Mouse (Mus musculus): Measurements from ENCODE around the gene Csf2rb. TPM values are rescaled to one million over a fixed set of nuclear protein-coding genes. Genes with fewer than 3 reads are reported as not detected.

Gene Csf2rb
- polyA plus RNA-seq, 1 experiment from 2014 or later, result 1.8 TPM

DNA sequence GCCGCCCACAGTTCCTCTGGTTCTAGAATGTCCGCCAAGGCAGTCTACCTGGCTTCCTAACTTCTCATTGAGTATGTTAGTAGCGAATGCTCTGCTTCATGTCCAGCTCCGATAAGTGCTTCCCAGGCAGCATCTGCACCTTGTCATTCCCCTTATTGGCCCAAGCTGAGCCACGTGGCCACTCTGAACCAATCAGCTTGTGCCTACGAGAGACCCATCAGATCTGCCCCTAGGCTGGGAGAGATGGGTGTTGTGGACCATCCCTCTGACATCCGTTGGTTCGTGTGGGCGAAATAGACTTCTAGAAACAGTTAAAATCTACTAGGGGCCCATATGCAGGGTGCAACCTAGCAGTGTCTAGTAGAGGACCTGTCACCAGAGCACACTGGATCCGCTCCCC lies 52.3 kb downstream of the Csf2rb start:
- DNase-seq (ENCODE audit: low spot score), result no peak
- Histone ChIP-seq H3K4me1 (ENCODE audit: control insufficient read depth, insufficient read depth, low read length) (no peaks in the 10 kb centered on the region), H3K27ac (ENCODE audit: low read depth, low read length) (no peak overlapping the region), H3K9me3 (ENCODE audit: control insufficient read depth, low read length) (no peaks in the 10 kb centered on the region), H3K4me2 (ENCODE audit: low read depth) (no peak overlapping the region), H3K27me3 (ENCODE audit: control insufficient read depth, insufficient read depth, low read length) (no peaks in the 10 kb centered on the region), H3K9ac (ENCODE audit: low read length) (no peak overlapping the region), H3K4me3 (ENCODE audit: low read depth, low read length) (no peak overlapping the region), H3K36me3 (ENCODE audit: control insufficient read depth, insufficient read depth, low read length) (no peaks in the 10 kb centered on the region)
- ATAC-seq (ENCODE audit: insufficient read depth, low FRiP score, low TSS enrichment), result no peak
- 87% methylated on average over 10 of the region's 10 CpGs for WGBS

DNA sequence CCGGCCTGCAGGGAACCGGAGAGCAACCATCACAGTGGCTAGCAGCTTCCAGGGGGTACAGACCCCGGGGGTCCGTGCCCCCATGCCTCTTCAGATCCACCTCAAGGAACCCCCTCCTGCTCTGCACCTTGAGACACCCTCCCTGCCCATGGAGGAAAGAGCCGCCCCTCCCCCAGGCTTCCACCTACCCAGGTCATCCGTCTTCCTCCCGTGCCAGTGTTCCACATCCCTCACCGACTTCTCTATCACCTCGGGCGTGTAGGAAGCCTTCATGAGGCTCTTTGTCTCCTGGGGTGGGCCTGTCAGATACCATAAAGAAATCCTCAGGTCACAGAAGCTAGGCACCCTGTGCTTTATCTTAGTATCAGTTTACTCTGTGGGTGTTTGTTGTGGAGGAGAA lies 53.0 kb downstream of the Csf2rb start:
- no peak overlapping the region for H3K4me2 ChIP-seq (ENCODE audit: low read depth)
- WGBS, result 84% methylated on average over 10 of the region's 10 CpGs
- H3K9me3 ChIP-seq (ENCODE audit: control insufficient read depth, low read length), result no peaks in the 10 kb centered on the region
- no peaks in the 10 kb centered on the region for H3K27me3 ChIP-seq (ENCODE audit: control insufficient read depth, insufficient read depth, low read length)
- H3K4me1 ChIP-seq (ENCODE audit: control insufficient read depth, insufficient read depth, low read length), result no peaks in the 10 kb centered on the region
- DNase-seq (ENCODE audit: low spot score), result no peak
- H3K4me3 ChIP-seq (ENCODE audit: low read depth, low read length), result no peak overlapping the region
- H3K9ac ChIP-seq (ENCODE audit: low read length), result no peak overlapping the region
- H3K36me3 ChIP-seq (ENCODE audit: control insufficient read depth, insufficient read depth, low read length), result no peaks in the 10 kb centered on the region
- ATAC-seq (ENCODE audit: insufficient read depth, low FRiP score, low TSS enrichment), result no peak
- no peak overlapping the region for H3K27ac ChIP-seq (ENCODE audit: low read depth, low read length)

DNA sequence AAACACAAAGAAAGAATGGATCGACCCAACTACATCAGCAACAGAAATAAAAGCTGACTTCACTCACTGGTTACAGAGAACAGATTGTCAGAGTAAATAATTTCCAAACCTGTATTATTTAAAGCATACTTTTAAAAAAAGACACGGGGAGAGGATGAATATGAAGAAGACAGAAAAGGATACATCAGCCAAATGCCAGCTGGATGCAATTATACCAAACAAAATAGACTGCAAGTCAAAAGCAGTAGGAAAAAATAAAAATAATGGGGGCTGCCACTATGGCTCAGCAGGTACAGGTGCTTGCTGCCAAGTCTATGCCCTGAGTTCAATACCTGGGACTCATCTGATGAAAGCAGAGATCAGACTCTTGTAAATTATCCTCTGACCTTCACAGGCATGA lies 54.7 kb downstream of the Csf2rb start:
- ATAC-seq (ENCODE audit: insufficient read depth, low FRiP score, low TSS enrichment) (no peak), DNase-seq (ENCODE audit: low spot score) (no peak)
- no peak overlapping the region for H3K4me2 ChIP-seq (ENCODE audit: low read depth)
- H3K9ac ChIP-seq (ENCODE audit: low read length), result no peak overlapping the region
- H3K36me3 ChIP-seq (ENCODE audit: control insufficient read depth, insufficient read depth, low read length), result no peaks in the 10 kb centered on the region
- WGBS, result 86% methylated on average over 2 of the region's 2 CpGs
- no peaks in the 10 kb centered on the region for H3K9me3 ChIP-seq (ENCODE audit: control insufficient read depth, low read length)
- H3K4me1 ChIP-seq (ENCODE audit: control insufficient read depth, insufficient read depth, low read length), result no peaks in the 10 kb centered on the region
- no peaks in the 10 kb centered on the region for H3K27me3 ChIP-seq (ENCODE audit: control insufficient read depth, insufficient read depth, low read length)
- no peak overlapping the region for H3K4me3 ChIP-seq (ENCODE audit: low read depth, low read length)
- H3K27ac ChIP-seq (ENCODE audit: low read depth, low read length), result no peak overlapping the region

DNA sequence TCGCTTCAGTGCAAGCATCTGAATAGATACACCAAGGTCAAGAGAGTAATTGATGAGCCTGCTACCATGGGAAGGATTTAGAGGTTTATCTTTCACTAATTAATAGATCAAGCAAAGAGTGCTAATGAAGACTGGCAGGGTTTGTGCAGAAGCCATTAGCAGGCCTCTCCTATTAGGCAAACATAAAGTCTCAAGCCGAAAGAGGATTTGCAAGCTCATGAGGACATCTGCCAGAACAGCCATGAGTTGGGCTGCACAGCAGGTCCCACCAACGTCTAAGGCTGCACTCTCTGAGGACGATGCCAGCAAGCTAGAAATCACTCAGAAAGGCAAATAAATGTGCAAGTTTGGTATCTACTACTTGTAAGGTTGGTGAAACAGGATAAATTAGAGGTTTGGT lies 55.2 kb downstream of the Csf2rb start:
- Histone ChIP-seq H3K27me3 (ENCODE audit: control insufficient read depth, insufficient read depth, low read length) (no peaks in the 10 kb centered on the region), H3K9me3 (ENCODE audit: control insufficient read depth, low read length) (no peaks in the 10 kb centered on the region), H3K4me1 (ENCODE audit: control insufficient read depth, insufficient read depth, low read length) (no peaks in the 10 kb centered on the region), H3K4me2 (ENCODE audit: low read depth) (no peak overlapping the region), H3K36me3 (ENCODE audit: control insufficient read depth, insufficient read depth, low read length) (no peaks in the 10 kb centered on the region), H3K9ac (ENCODE audit: low read length) (no peak overlapping the region), H3K4me3 (ENCODE audit: low read depth, low read length) (no peak overlapping the region), H3K27ac (ENCODE audit: low read depth, low read length) (no peak overlapping the region)
- DNase-seq (ENCODE audit: low spot score), result no peak
- 83% methylated on average over 4 of the region's 4 CpGs for WGBS
- no peak for ATAC-seq (ENCODE audit: insufficient read depth, low FRiP score, low TSS enrichment)

DNA sequence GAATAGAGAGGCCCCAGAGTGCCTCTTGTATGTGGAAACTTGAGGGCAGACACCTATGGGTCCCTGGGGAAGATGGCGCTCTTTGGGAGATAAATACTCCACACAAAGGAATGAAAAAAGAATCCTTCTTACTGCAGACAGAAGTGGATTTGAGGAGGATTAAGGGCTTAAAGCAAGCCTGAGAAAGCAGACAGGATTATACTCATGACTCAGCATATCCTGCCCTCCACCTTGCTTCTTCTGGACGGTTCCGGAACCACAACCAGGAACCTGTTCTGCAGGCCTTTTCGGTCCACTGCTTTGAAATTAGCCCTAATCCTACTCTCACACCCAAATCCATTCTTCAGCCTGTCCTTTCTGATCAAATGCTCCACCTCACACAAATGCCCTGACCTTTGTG lies 56.6 kb downstream of the Csf2rb start:
- no peaks in the 10 kb centered on the region for H3K36me3 ChIP-seq (ENCODE audit: control insufficient read depth, insufficient read depth, low read length)
- H3K4me2 ChIP-seq (ENCODE audit: low read depth), result no peak overlapping the region
- no peaks in the 10 kb centered on the region for H3K4me1 ChIP-seq (ENCODE audit: control insufficient read depth, insufficient read depth, low read length)
- no peak overlapping the region for H3K4me3 ChIP-seq (ENCODE audit: low read depth, low read length)
- WGBS, result 96% methylated on average over 4 of the region's 4 CpGs
- H3K9me3 ChIP-seq (ENCODE audit: control insufficient read depth, low read length), result no peaks in the 10 kb centered on the region
- ATAC-seq (ENCODE audit: insufficient read depth, low FRiP score, low TSS enrichment), result no peak
- H3K9ac ChIP-seq (ENCODE audit: low read length), result no peak overlapping the region
- H3K27me3 ChIP-seq (ENCODE audit: control insufficient read depth, insufficient read depth, low read length), result no peaks in the 10 kb centered on the region
- H3K27ac ChIP-seq (ENCODE audit: low read depth, low read length), result no peak overlapping the region
- DNase-seq (ENCODE audit: low spot score), result no peak

DNA sequence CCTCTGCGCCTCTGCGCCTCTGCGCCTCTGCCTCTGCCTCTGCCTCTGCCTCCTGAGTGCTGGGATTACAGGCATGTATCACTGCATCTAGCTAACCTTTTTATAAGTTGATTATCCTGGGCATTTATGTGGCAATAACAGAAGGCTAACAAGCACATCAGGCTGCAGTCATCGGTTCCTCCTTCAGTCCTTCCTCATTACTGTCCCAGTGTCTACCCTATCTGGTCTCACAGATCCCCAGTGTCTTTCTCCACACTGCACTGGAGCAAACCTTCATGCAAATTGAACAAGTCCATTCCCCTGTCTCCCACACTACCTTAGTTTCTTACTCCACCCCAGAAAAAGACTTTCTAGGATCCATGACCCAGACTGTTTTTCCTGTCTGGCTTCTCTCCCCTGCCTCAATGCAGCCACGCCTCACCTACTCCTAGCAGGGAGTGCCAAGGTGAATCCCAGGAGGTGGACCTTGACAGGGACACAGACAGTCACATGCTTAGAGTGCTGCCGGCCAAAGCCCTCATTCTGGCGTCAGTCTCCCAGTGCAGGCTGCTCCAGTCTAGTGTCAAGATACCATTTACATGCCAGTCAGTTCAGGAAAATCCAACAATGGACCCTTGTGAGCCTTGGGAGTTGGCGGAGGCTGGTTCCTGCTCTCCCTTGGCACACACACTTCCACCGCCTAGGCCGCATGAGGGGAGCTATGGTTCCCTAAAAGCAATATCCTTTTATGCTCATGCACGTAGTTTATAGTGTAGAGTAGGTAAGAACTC lies 58.1 kb downstream of the Csf2rb start:
- Histone ChIP-seq H3K4me2 (ENCODE audit: low read depth) (no peak overlapping the region), H3K4me1 (ENCODE audit: control insufficient read depth, insufficient read depth, low read length) (no peaks in the 10 kb centered on the region), H3K4me3 (ENCODE audit: low read depth, low read length) (no peak overlapping the region), H3K9me3 (ENCODE audit: control insufficient read depth, low read length) (no peaks in the 10 kb centered on the region), H3K27ac (ENCODE audit: low read depth, low read length) (no peak overlapping the region), H3K9ac (ENCODE audit: low read length) (no peak overlapping the region), H3K27me3 (ENCODE audit: control insufficient read depth, insufficient read depth, low read length) (no peaks in the 10 kb centered on the region), H3K36me3 (ENCODE audit: control insufficient read depth, insufficient read depth, low read length) (no peaks in the 10 kb centered on the region)
- DNase-seq (ENCODE audit: low spot score) (no peak), ATAC-seq (ENCODE audit: insufficient read depth, low FRiP score, low TSS enrichment) (no peak)
- WGBS, result 88% methylated on average over 11 of the region's 11 CpGs

DNA sequence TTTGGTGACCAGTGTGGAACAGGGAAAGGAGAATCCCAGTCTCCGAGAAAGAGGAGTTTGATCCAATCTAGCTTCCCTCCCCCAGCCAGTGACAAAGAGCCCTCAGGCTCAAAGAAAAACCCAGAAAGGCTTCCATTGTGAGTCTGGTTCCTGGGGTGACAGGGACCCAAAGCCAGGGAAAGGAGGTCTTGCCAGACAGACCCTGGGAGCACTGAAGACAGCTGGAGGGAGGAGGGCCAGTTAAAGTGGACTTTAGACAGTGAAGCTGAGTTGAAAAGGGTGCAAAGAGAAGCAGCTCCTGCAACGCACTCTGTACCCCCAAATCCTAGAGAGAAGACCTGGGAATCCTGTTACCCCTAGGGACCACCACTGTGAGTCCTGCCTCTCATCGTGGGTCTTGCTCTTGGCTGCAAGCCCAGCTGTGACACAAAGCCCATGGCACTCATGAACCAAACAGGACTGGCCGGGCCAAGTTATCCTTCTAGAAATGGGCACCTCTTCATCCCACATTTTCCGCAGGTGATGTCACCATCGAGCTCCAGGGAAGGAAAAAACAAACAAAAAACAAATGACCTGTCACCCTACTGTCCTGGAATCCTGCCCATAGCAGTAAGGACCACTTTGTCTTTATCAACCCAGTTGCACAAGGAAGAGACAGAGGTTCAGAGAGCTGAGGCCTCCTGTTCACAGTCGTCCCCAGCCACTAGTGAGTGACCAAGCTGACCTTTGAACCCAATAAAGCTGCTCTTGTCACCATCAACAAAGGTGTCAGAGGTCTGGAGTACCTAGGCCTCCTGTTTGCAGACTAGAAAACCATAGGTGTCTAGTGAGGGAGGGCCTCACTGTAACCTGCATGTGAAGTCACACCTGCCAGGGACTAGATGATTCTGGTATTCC lies 58.9 kb downstream of the Csf2rb start:
- Histone ChIP-seq H3K36me3 (ENCODE audit: control insufficient read depth, insufficient read depth, low read length) (no peaks in the 10 kb centered on the region), H3K4me1 (ENCODE audit: control insufficient read depth, insufficient read depth, low read length) (no peaks in the 10 kb centered on the region), H3K4me3 (ENCODE audit: low read depth, low read length) (no peak overlapping the region), H3K9ac (ENCODE audit: low read length) (no peak overlapping the region), H3K4me2 (ENCODE audit: low read depth) (no peak overlapping the region), H3K27ac (ENCODE audit: low read depth, low read length) (no peak overlapping the region), H3K27me3 (ENCODE audit: control insufficient read depth, insufficient read depth, low read length) (no peaks in the 10 kb centered on the region), H3K9me3 (ENCODE audit: control insufficient read depth, low read length) (no peaks in the 10 kb centered on the region)
- 74% methylated on average over 7 of the region's 7 CpGs for WGBS
- no peak for ATAC-seq (ENCODE audit: insufficient read depth, low FRiP score, low TSS enrichment)
- no peak for DNase-seq (ENCODE audit: low spot score)

DNA sequence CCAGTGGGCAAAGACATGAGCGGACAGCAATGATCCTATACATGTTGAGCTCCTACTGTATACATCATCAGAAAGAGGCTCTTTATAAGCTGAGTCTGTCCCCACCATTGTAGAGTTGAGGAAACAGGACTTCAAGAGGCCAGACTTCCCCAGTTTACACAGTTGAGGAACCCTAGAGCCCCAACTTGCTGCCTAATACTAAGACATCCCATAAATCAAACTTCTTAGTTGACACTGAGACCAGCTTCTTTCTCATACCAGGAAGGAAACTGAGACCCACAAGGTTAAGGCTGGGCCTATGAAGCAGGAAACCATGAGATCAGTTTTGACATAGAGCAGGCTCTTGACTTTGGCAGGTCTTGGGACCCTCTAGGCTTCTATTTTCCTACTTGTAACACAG lies 60.0 kb downstream of the Csf2rb start:
- no peaks in the 10 kb centered on the region for H3K27me3 ChIP-seq (ENCODE audit: control insufficient read depth, insufficient read depth, low read length)
- H3K4me3 ChIP-seq (ENCODE audit: low read depth, low read length), result no peak overlapping the region
- 89% methylated on average over 1 of the region's 1 CpGs for WGBS
- H3K9ac ChIP-seq (ENCODE audit: low read length), result no peak overlapping the region
- H3K36me3 ChIP-seq (ENCODE audit: control insufficient read depth, insufficient read depth, low read length), result no peaks in the 10 kb centered on the region
- no peak for ATAC-seq (ENCODE audit: insufficient read depth, low FRiP score, low TSS enrichment)
- no peak overlapping the region for H3K27ac ChIP-seq (ENCODE audit: low read depth, low read length)
- no peaks in the 10 kb centered on the region for H3K4me1 ChIP-seq (ENCODE audit: control insufficient read depth, insufficient read depth, low read length)
- no peak overlapping the region for H3K4me2 ChIP-seq (ENCODE audit: low read depth)
- no peaks in the 10 kb centered on the region for H3K9me3 ChIP-seq (ENCODE audit: control insufficient read depth, low read length)
- DNase-seq (ENCODE audit: low spot score), result no peak

DNA sequence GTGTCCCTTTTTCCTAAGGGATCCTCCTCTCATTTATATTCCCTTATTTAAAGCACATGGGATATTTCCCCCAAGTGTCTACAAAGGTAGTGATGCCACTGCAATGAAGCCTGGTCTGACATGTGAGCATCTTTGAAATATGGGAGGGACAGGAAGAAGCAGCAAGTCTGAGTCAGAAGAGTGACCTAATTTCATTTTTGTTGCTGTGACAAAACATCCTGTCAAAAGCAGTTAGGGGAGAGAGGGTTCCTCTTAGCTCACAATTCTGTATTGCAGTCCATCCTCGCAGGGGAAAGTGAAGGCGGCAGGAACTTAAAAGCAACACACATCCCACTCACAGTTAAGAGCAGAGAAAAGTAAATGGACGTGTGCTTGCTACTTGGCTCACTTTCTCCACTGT lies 65.3 kb downstream of the Csf2rb start:
- no peak overlapping the region for H3K4me3 ChIP-seq (ENCODE audit: low read depth, low read length)
- H3K27me3 ChIP-seq (ENCODE audit: control insufficient read depth, insufficient read depth, low read length), result no peaks in the 10 kb centered on the region
- ATAC-seq (ENCODE audit: insufficient read depth, low FRiP score, low TSS enrichment) (no peak), DNase-seq (ENCODE audit: low spot score) (no peak)
- H3K9me3 ChIP-seq (ENCODE audit: control insufficient read depth, low read length), result no peaks in the 10 kb centered on the region
- no peaks in the 10 kb centered on the region for H3K4me1 ChIP-seq (ENCODE audit: control insufficient read depth, insufficient read depth, low read length)
- H3K4me2 ChIP-seq (ENCODE audit: low read depth), result no peak overlapping the region
- H3K9ac ChIP-seq (ENCODE audit: low read length), result no peak overlapping the region
- 73% methylated on average over 3 of the region's 3 CpGs for WGBS
- no peak overlapping the region for H3K27ac ChIP-seq (ENCODE audit: low read depth, low read length)
- no peaks in the 10 kb centered on the region for H3K36me3 ChIP-seq (ENCODE audit: control insufficient read depth, insufficient read depth, low read length)

All from neural tube, embryonic 11.5 days (tissue).